Mouse (Mus musculus) bone marrow, adult 2 months (tissue): ENCODE data around the gene Flt1.

ENCODE experiments used
- CTCF ChIP-seq: fragments of 200-500 bp; IDR thresholded peaks from 2 replicates; pipeline ENCODE4 v1.5.1; 2011; ENCODE audit warnings: low read length, control low read depth; ENCODE audit not compliant: control insufficient read depth, insufficient read depth
- POLR2A ChIP-seq: fragments of 200-500 bp; IDR thresholded peaks from 2 replicates; pipeline ENCODE4 v1.6.1; 2011; ENCODE audit warnings: low read depth, mild to moderate bottlenecking, control low read depth, low read length, borderline replicate concordance; ENCODE audit not compliant: control insufficient read depth

- no peak for TF ChIP-seq POLR2A
- no peak for TF ChIP-seq CTCF
Measured at GRCm38 (mm10) chr5:147573555-147573954, 152.3 kb downstream of the Flt1 start.
